Mouse (Mus musculus): ENCODE data around the gene Arhgap27.
A peak's percentile ranks its signal among the peaks of the same experiment; 100 is the strongest.

Arhgap27 gene

DNA sequence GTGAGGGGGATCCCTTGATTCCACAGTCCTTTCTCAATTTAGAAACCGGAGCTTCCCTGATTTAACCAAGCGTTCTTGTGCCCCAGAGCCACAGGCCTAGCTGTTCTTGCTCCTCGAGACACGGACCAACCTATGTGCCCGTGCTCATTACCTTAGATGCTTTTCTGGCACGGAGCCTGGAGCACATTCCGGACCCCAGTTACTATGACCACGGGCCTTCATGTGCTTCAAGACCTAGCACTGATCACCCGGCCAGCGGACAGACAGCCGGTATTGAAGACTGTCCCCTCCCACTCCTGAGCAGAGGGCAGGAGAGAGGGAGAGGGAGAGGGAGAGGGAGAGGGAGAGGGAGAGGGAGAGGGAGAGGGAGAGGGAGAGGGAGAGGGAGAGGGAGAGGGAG is 8.2 kb downstream of the Arhgap27 start:
- DNase-seq: peak; percentile 66

DNA sequence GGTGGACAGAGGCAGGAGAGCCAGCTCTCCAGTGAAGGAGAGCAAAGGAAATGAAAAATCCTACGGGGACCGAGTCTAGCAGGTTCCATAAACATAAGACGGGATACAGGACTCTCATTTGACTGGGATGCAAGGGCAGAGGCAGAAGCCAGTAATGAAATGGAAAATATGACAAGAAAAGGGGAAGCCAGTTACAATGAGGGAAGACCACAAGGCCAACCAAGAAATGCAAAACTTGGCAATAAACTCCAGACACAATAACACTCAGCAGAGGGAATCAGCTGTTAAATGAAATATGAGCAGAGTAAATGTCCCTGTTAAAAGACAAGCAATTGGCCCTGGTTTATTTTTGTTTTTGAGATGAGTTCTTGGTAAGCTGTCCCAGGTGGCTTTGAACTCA is 9.5 kb downstream of the Arhgap27 start:
- DNase-seq: no peak

DNA sequence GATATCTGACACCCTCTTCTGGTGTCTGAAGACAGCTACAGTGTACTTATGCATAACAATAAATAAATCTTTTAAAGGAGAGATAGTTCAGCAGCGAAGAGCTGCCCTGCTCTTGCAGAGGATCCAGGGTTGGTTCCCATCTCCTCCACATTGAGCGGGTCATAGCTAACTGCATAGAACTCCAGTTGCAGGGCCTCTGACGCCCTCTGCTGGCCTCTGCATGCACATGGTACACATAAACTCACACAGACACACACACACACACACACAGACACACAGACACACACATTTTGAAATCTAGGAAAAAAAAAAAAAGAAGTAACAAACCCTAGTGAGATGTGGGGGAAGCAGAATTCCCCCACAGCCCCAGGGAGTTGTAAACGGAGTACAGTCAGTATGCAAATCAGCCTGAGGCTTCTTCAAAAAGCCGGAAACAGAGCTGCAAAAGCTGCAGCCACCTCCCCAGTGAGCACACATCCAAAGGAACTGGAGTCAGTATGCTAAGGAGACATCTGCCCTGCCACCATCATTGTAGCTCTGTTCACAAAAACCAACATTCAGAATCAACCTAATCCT is 11.2 kb downstream of the Arhgap27 start:
- no peak for DNase-seq

DNA sequence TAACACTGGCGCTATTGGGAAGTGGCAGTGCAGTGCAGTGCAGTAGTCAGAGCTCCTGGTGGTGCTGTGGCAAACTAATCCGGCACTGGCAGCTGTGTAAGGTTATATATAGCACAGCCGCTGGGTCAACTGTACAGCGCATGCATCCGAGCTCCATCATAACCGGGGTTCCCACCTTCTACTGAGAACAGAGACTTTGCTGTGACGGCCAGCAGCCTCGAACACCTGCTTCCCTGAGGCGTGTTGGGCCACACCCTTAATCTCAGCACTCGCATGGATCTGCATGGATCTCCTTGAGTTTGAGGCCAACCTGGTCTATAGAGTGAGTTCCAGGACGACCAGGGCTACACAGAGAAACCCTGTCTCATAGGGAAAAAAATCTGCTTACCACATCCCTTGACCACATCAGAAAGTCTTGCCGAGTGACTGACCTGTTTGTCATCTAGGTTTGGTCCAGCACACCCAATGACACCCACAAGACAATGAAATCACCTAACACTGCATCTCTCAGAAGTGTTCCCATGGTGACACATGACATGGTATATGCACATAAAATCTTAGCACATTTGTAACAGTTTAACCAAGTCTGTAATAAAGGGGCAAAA is 12.7 kb downstream of the Arhgap27 start:
- no peak for DNase-seq

DNA sequence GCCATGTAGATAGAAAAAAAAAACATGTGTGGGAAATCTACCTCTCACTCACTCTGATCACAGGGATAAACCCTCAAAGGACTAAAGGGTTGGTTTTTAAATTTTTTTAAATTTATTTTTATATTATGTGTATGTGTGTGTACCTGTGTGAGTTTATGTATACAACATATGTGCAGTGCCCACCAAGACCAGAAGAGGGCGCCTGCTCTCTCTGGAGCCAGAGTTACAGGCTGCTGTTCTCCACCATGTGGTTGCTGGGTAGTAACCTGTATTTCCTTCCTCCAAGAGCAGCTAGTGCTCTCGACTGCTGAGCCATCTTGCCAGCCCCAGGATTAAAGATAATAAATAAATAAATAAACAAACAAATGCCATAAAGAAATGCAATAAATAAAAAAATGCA is 13.8 kb downstream of the Arhgap27 start:
- DNase-seq: no peak

DNA sequence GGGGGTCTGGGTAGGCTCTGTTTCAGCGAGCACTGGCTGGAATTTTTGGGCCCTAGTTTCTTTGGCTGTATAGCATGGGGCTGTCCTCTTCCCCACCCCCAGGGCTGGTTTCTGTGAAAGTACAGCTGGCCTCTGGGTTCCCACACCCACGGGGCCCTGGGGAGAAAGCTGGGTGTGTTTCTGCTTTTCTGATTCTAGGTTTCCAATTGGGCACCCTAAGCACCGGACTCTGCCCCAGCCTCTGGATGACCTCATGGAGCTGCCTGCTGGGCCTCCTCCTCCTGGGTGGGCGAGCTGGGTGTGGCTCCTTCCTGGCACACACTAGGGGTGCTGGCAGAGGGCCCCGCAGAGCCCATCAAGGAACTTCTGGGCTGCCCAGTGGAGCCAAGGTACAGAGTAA is 16.8 kb downstream of the Arhgap27 start:
- no peak for DNase-seq

DNA sequence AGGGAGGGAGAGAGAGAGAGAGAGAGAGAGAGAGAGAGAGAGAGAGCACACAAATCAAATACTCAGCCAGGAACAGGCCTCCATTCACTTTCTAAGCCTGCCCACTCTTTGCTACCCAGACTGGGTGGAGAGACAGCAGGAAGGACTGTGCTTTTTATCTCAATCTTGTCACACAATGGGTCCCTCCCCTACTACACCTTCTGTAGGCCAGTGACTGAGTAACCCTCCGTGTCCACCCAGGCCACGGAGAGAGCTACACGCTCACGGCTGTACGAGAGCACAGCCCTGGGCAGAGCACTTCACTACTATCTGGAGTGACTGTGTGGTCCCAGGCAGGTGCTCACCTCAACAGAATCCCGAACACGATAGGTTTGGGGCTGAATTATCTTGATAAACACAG is 17.3 kb downstream of the Arhgap27 start:
- no peak for DNase-seq

DNA sequence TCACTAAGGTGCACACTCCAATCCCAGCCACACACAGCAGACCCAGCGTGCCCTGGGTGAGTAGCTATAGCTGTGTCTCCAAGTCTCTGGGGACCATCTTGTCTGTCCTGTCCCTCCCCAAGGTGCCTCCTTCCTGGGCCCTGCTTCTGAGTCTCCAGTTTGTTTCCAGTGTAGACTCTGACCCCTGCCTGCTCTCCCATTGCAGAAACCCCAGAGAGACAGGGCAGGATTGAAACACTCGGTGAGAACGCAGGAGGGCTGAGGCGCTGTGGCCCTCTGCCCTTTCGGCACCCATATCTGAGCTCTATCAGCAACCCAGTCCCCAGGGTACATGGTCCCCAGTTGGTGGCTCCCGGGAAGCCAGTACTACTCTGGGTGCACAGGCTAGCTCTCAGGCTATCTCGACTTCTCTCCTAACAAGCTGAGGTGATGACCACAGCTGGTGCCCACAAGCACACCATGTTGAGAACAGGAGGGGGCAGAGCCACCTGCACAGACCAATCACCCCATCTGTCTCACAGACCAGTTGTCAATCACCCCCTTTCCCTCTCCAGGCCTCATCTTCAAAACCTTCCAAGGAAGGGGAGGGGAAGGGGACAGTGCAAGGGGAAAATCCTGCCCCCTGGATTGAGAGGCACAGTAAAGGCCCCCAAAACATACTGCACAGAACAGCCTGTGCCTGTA is 17.9 kb downstream of the Arhgap27 start:
- no peak for DNase-seq

DNA sequence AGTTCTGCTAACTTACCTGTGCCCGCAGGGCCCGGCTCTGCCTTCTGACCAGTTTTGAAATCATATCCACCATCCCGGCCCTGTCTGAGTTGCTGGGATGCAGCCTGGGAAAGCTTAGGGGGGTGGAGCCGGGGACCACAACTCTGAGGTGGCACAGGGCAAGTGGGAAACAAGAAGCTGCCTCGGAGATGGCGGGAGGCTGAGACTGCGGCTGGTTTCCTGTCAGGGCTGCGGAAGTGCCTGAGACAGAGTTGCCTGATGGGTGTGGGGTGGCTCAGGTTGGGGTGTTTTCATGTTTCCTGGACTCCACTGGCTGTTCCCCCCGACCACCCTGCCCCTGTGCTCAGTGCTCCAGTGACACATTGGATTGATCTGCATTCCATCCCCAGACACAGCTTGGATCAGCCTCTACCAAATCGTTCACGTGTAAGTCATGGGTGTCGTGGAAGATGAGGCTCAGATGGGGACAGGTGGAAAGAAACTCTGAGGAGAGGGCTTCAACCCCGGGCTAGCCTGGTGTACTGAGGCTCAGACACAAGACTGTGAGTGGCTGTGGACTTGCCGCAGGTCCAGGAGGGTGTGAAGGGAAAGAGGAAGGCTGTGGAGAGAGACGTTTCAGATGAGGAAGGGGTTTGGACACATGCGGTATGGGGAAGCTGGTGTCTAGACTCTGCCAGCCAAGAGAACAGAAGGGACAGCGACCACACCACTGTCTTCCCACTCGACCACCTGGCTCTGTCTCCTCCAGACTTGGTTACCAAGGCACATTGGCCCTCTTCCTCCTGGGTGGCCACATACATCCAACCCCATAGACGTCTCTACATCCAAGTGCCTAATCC is 18.8 kb downstream of the Arhgap27 start:
- no peak for DNase-seq

DNA sequence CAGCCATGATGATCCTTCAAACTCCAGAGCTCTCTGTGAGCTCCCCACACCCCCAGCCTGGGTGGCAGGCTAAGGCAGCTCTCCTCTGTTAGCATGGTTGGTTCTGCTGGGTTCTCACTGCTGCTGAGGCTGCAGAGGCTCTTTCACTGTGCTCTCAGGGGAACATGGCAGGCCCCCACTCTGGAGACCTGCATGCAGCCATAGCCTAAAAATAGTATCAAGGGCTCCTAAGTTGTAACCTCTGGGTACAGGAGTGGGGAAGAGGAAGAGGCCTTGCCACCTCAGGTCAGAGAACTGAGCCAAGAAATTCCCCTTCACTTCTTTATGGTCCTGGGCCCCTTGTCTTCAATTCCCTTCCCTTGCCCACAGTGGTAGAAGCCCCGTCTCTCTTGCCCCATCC is 19.6 kb downstream of the Arhgap27 start:
- DNase-seq: no peak

DNA sequence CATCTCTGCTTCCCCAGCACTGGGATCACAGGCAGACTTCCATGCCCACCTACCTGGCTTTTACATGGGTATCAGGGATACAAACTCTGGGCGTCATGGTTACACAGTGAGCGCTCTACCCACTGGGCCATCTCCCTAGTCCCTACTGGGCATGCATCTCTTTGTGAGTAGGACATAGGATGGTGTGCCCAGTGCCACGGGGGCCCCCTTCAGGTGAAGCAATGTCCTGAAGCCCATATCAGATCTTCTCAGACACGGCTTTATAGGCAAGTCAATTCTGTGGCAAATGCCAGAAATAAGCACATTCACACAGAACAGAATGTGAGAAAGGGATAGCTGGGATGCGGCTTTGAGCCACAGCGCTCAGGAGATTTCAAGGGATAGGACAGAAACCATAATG is 20.4 kb downstream of the Arhgap27 start:
- no peak for DNase-seq

DNA sequence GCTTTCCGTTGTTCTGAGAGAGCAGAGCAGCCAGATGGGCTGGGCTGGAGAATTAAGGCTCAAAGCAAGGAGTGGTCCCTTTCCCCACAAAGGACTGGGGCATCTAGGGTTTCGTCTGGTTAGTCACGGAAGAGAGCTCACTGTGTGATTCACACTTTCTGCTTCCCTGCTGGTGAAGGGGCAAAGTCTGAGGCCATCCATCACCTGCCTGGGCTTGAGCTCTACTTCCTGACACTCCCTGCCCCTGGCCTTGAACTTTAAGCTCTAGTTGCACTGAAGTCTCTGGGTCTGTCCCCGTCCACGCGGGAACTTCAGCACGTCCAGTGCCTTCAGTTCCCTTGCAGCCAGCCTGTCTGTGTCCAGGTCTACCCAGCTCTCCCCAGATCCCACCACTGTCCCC is 22.8 kb downstream of the Arhgap27 start:
- DNase-seq: no peak

DNA sequence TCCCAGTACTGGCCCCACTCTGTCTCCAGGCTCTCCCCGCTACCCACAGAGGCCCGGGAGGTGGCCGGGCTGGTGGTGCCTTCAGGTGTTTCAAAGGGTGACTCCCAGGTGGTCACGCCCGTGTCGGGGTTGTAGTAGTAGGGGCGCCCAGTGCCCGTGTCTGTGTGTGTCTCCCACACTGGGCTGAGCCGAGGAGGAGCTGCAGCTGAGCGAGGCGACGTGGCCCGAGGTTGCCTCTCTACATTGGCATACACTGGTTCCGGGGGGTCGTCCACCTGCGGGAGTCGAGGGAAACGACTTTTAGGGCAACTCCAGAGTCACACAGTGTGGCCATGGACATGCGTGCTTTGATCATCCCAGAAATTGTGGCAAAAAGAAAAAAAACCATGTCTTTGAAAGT is 23.4 kb downstream of the Arhgap27 start:
- DNase-seq: no peak

DNA sequence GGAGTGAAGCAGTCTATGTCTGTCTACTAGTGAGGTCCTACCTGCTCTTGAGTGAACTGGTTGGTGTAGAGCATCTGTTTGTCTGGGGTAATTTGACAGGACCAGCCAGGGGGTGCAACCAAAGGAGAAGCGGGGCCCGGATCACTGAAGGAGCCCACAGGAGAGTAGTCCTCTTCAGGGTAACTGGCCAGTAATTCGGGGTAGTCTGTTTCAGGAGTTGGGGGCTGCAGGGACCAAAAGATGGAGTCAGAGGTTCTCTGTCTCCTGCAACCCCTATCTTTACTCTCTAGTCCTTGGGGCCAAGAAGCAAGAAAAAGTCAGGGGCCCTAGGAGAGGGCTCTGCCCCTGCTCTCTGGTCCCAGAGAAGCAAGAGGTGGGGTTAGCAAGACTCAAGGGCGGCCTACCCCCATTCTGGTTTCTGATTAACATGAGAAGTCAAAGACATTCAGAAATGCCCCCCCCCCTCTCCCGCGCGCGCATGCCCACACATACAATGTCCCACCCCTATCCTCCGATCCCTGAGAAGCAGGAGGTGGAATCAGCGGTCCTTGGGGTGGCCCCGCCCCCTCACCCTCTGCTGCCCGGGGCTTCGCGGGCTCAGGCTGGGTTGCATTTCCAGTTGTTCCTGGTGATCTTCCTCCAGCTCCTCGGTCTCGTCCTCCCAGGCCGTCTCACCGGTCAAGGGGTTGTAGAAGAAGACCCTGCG is 23.9 kb downstream of the Arhgap27 start:
- DNase-seq: peak; percentile 33

DNA sequence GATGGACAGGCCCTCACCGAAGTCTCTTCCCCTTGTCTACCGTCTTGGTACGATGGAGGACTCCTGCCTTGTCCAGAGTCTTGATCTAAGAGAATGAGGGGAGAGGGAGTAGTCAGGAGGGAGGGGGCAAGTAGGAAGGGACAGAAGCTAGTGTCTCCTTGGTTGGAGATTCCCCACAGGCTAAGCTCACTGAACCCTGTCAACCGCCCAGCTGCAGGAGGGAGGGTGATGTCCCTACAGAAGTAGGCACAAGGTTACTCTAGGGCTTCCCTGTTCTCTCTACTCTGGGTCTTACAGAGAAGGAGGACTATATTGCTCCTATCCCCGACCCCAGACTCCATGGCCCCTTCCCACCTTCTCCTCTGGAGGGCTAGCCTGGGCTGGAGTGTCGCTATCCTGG is 24.8 kb downstream of the Arhgap27 start:
- no peak for DNase-seq

DNA sequence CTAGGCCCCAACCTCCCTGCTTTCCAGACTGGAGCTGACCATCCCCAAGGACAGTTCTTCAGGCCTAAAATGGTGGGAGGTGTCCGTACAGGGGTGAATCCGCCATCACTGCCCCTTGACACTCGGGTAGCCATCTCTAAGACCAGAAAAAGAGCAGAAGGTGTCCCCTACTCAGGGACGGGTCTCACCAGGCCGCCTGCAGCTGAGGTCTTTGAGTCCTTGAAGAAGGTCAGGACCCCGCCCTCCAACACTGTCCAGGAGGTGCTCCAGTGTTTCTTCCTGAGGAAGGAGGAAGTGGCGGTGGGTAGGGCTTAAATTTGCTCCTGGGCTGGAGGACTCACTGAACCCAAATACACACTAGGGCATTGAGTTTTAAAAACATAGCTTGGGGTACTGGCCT is 25.4 kb downstream of the Arhgap27 start:
- no peak for DNase-seq

DNA sequence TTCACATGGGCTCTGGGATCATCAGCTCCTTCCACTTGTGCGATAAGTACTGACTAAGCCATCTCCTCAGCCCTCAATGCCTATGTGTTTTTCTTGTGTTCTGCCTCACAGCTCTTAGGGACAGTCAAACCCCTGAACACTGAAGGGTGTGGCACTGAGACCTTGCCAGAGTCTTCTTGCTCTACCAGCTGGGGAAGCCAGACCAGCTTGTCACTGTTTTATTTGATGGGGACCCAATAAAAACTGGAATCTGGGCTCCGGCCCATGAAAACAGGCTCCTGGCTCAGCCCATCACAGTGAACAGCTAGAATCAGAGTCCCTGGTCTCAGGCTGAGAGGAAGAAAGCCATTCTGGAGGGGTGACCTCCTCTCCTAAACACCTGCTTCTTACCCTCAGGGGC is 26.3 kb downstream of the Arhgap27 start:
- no peak for DNase-seq

DNA sequence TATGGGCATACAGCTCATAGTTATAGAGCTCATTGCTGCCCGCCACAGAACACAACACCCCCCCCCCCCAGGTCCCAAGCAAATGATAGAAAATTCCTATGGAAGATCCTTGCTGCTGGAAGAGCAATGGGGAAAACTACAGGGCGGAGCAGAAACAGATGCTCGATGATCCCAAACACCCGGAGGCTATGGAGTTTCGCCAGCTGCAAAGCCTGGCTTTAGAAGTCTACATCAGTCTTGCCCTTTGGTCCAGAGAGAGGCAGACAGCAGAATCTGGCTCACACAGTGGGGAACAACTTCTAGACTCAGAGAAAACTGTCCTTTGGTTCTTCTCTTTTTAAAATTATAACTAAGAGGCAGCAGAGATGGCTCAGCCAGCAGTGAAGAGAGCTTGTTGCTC is 27.9 kb downstream of the Arhgap27 start:
- no peak for DNase-seq

DNA sequence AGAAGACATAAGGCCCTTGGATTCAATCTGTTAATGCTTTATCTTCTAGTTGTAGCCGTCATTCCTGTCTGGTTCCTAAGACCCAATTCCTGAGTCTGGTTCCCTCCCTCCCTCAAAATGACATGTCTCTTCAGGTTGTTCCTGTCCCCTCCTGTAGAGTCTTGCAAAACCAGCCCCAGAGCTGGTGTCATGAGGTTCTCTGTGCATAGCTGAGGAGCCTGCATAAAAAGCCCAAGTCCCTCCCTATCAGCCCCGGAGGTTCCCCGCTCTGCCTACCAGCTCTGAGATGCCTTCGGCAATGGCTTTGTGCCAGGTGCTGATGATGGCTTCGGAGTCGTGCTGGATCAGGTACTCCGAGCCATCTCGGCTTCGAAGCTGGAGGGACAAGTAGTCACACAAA is 28.6 kb downstream of the Arhgap27 start:
- DNase-seq: no peak

DNA sequence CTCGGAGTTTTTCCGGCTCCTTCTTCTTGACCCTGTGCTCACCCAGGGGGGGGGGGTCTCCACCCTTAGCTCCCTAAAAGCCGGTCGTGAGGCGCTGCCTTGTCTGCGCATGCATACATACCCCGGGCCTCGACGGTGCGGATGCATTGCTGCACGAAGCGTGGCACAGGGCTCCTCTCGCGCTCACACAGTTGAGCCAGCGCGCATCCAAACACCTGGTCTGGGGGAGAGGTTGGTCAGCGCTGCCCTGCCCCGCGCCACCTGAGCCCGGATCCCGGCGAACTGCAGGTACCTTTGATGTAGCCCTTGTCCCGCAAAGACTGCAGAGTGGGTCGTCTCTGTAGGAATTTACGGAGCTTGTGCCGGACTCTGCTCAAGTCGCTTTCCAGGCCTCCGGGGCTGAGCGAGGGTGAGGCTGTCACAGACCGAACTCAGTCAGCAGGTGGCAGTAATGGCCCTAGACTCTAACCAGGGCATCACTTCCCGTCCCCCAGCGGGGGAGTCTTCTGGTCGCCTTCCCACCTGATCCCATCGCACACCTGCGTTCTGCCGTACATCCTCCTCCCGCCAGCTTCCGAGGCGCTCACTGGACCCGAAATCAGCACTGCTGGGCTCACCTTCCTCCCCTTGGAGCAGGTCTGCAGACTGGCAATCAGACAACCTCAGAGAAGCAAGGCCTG is 29.6 kb downstream of the Arhgap27 start:
- peak; percentile 77 for DNase-seq

DNA sequence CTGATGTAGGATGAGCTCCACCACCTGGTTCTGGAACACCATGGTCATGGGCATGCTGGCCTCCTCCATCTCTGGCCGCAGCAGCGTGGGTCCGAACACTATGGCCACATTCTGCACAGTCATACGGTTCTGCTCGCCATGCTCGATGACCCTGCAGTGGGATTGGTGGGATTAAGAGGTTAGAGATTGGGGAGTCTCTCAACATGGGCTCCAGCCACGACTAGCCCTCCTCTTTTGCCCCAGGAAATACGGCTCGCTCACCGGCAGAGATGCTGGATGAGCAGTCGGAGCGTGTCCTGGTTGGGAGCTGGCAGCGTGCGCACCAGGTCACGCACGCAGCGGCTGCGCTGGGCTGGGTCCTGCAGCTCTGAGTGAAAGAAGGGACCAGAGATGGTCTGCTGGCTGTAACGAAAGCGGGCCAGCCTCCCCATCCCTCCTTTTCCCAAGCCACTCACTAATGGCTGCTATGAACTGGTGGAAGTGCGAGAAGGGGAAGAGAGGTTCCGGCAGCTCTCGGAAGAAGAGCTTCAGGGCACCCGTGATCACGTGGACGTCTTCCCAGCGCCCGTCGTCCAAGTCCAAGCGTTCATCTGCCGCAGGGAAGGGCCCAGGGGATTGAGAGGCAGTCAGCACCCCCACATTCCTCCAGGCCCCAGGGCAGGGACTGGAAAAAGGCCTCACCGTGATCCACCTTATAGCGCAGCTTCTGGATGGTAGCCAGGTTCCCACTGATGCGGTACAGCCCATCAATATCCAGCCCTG is 30.4 kb downstream of the Arhgap27 start:
- DNase-seq: peak; percentile 48
